ENCODE assay signal across 9 mouse cellular contexts in genomic region chr6:119918561-119919181, GRCm38 (mm10). TPM values are rescaled to one million over a fixed set of nuclear protein-coding genes. Genes with fewer than 3 reads are reported as not detected.
A peak's percentile ranks its signal among the peaks of the same experiment; 100 is the strongest.
DNase-seq lines count a peak whose midpoint lies in the region; ATAC-seq and TF ChIP-seq lines count a peak whose summit lies in the region.
"Had no signal": no experiment of that assay in that cellular context is flagged by ENCODE, and none has a peak within 500 bp of the region (broad histone marks: within the 10 kb centered on the region; RNA-seq: fewer than 3 reads in every experiment).

No protein-coding gene starts in this region.

- dilution Hi-C loops in CH12.LX (cut with MboI; ENCODE audit: extremely low pct_ligation_motif_present, extremely low pct_unique_long_range_greater_than_20kb, low sequenced_read_pairs), result no loop called here

- H3K36me3 ChIP-seq in CH12.LX (replicated peaks in 1 of 2; ENCODE audit: control insufficient read depth in 1 of 2, insufficient read depth in 1 of 2, low read length in 1 of 2), result peaks cover 60 to 86% of the 10 kb centered on the region in 2 experiments
- H3K36me3 ChIP-seq in forebrain, postnatal 0 days (ENCODE audit: insufficient read depth), result peaks cover 67% of the 10 kb centered on the region

- TF ChIP-seq RAD21 in CH12.LX (IDR thresholded peaks at IDR 0.05; ENCODE audit: low read depth, low read length), result no peak

- no peak overlapping the region for H3K4me3 ChIP-seq in CH12.LX (replicated peaks in 1 of 3; ENCODE audit: low read depth in 2 of 3, low read length in 2 of 3, poor library complexity in 1 of 3)
- H3K4me3 ChIP-seq in forebrain, postnatal 0 days (ENCODE audit: low read depth, low read length), result no peak overlapping the region
- H3K4me3 ChIP-seq: neural tube, embryonic 12.5 days had no signal

- no peaks in the 10 kb centered on the region for H3K27me3 ChIP-seq in CH12.LX (replicated peaks)
- no peaks in the 10 kb centered on the region for H3K27me3 ChIP-seq in forebrain, postnatal 0 days (ENCODE audit: insufficient read depth, low read length)
- H3K27me3 ChIP-seq: neural tube, embryonic 12.5 days had no signal

- no peak for ATAC-seq in forebrain, postnatal 0 days

- no peak overlapping the region for H3K9ac ChIP-seq in CH12.LX (ENCODE audit: insufficient read depth, low read depth)
- no peak overlapping the region for H3K9ac ChIP-seq in forebrain, postnatal 0 days
- H3K9ac ChIP-seq: neural tube, embryonic 12.5 days had no signal

- in situ Hi-C loops in CH12.LX (cut with MboI; ENCODE audit: low pct_ligation_motif_present, low pct_unique_long_range_greater_than_20kb, low sequenced_read_pairs), result loop anchor here (10.0 to 25.0 kb wide), 3 partner anchors 106 to 431 kb away; partner anchors contain the start of gene Fbxl14

- H3K27ac ChIP-seq in CH12.LX (ENCODE audit: insufficient read depth, low read depth), result no peak overlapping the region
- H3K27ac ChIP-seq in forebrain, postnatal 0 days (ENCODE audit: low read depth, low read length), result no peak overlapping the region
- H3K27ac ChIP-seq: neural tube, embryonic 12.5 days had no signal

- H3K4me2 ChIP-seq in CH12.LX (ENCODE audit: insufficient read depth, low read depth, poor library complexity, severe bottlenecking), result no peak overlapping the region
- H3K4me2 ChIP-seq in forebrain, postnatal 0 days (ENCODE audit: low read depth), result no peak overlapping the region
- H3K4me2 ChIP-seq: neural tube, embryonic 12.5 days had no signal

- no peak; the same call in 1 of the 2 replicates for TF ChIP-seq POLR2A in CH12.LX (IDR thresholded peaks at IDR 0.05; ENCODE audit: low read depth, low read length)

- WGBS in forebrain, postnatal 0 days, result 85% methylated on average over 16 of the region's 16 CpGs

- no peaks in the 10 kb centered on the region for H3K9me3 ChIP-seq in CH12.LX (replicated peaks; ENCODE audit: low read length)
- no peaks in the 10 kb centered on the region for H3K9me3 ChIP-seq in forebrain, postnatal 0 days (ENCODE audit: low read length)
- H3K9me3 ChIP-seq: neural tube, embryonic 12.5 days had no signal

- no peak for TF ChIP-seq CTCF in CH12.LX (conservative IDR thresholded peaks at IDR 0.05 in 1 of 2, IDR thresholded peaks at IDR 0.05 in 1 of 2; ENCODE audit: low read depth in 2 of 2, low read length in 2 of 2)
- TF ChIP-seq CTCF in forebrain, postnatal 0 days (IDR thresholded peaks at IDR 0.05; ENCODE audit: low read depth), result no peak

- no peak for TF ChIP-seq EP300 in CH12.LX (IDR thresholded peaks at IDR 0.05; ENCODE audit: low read length)

- DNase-seq in gastrocnemius, postnatal 25 days, result peak; percentile 16
- no peak for DNase-seq in gastrocnemius, postnatal 4 days (ENCODE audit: low spot score in 2 of 2)
- DNase-seq in CH12.LX (ENCODE audit: extremely low read depth), result peak; percentile 73
- peak; percentile 55 for DNase-seq in induced T-regulatory cell, adult 2 months (ENCODE audit: low read depth)
- peak; percentile 28 for DNase-seq in right cerebral cortex, postnatal 14 days
- DNase-seq in forebrain, postnatal 0 days, result no peak
- no peak for DNase-seq in embryo, embryonic 10 days (ENCODE audit: low spot score)
- DNase-seq in frontal cortex, postnatal 25 days (ENCODE audit: low spot score in 2 of 2), result no peak

- H3K79me2 ChIP-seq in CH12.LX (replicated peaks; ENCODE audit: control insufficient read depth, extremely low read depth, insufficient read depth, poor library complexity, severe bottlenecking), result no peaks in the 10 kb centered on the region

- H3K4me1 ChIP-seq in CH12.LX (ENCODE audit: control insufficient read depth in 1 of 2, insufficient read depth in 2 of 2), result peaks cover 4 to 18% of the 10 kb centered on the region in 2 experiments
- H3K4me1 ChIP-seq in forebrain, postnatal 0 days (ENCODE audit: insufficient read depth), result no peaks in the 10 kb centered on the region
- H3K4me1 ChIP-seq: neural tube, embryonic 12.5 days had no signal

TF ChIP-seq in CH12.LX, 34 proteins besides CTCF, POLR2A, EP300 and RAD21:
- no peak; the same call in 1 of the 2 replicates for TF ChIP-seq BHLHE40 (IDR thresholded peaks at IDR 0.05; ENCODE audit: low read depth, low read length)
- TF ChIP-seq POLR2AphosphoS2 (IDR thresholded peaks at IDR 0.05; ENCODE audit: low read depth, low read length), result peak; percentile 45; the same call in 1 of the 2 replicates

RNA-seq across cellular contexts. Expression of gene Rad52, which starts 16.2 kb away (rescaled TPM):
- 10 to 100 TPM; 14.7 to 15.0 TPM for total RNA-seq in gastrocnemius, postnatal 25 days (2021)
- total RNA-seq in gastrocnemius, postnatal 4 days (2021), result 10 to 100 TPM; 16.1 to 23.5 TPM
- total RNA-seq in CH12.LX (2012; rRNA removed), result 8.4 and 10.2 TPM in 2 replicates
- 12.2 and 14.2 TPM in 2 replicates for total RNA-seq in CH12.LX (2014; rRNA removed)
- 8.8 and 9.3 TPM in 2 replicates for polyA plus RNA-seq in CH12.LX (2012; ENCODE audit: insufficient read length, low read depth)
- total RNA-seq in forebrain, postnatal 0 days (2014; rRNA removed), result 35.2 and 36.1 TPM in 2 replicates
- polyA plus RNA-seq in forebrain, postnatal 0 days (2015; fragmentation: Nextera tagmentation; extraction: Ambion mirVana), result 18.4 and 19.1 TPM in 2 replicates

Comparison
In these comparisons a context has a peak if more than half of its experiments do, and no peak if none do; other contexts are left out.
1. DNase-seq: peak in gastrocnemius, postnatal 25 days (single experiment), CH12.LX (single experiment), induced T-regulatory cell, adult 2 months (single experiment) and right cerebral cortex, postnatal 14 days (single experiment); none in gastrocnemius, postnatal 4 days (0 of 2), forebrain, postnatal 0 days (single experiment), embryo, embryonic 10 days (single experiment) and frontal cortex, postnatal 25 days (0 of 2).